Mouse (Mus musculus): ENCODE measurements at regions not wholly inside any gene's neighbourhood (a gene's known extent, or its start where the extent isn't known, plus 50 kb on each side); places are given as distances from the start of the nearest gene placed in this dataset.
A peak's percentile ranks its signal among the peaks of the same experiment; 100 is the strongest.
"Not testable (repeated sequence)": the region's sequence is repeated elsewhere in the genome, so short reads cannot be mapped to it uniquely, and the experiment has no call there.

GRCm38 (mm10) chr1:83832946-83833345 lies 424.9 kb upstream of the Sphkap start:
- no peak for DNase-seq (ENCODE audit: low spot score)

GRCm38 (mm10) chr1:83831900-83832535 lies 424.0 kb upstream of the Sphkap start:
- no peak for DNase-seq (ENCODE audit: low spot score)

GRCm38 (mm10) chr1:83830025-83830645 lies 422.1 kb upstream of the Sphkap start:
- DNase-seq (ENCODE audit: low spot score), result no peak

- not testable (repeated sequence) for DNase-seq (ENCODE audit: low spot score)
Measured at GRCm38 (mm10) chr1:83811162-83811561, 403.2 kb upstream of the Sphkap start.

GRCm38 (mm10) chr1:83808432-83808831 lies 400.4 kb upstream of the Sphkap start:
- DNase-seq (ENCODE audit: low spot score), result no peak

- DNase-seq (ENCODE audit: low spot score), result no peak
Measured at GRCm38 (mm10) chr1:83803345-83804041, 395.5 kb upstream of the Sphkap start.

GRCm38 (mm10) chr1:83801759-83802158 lies 393.8 kb upstream of the Sphkap start:
- DNase-seq (ENCODE audit: low spot score), result no peak

- peak; percentile 0 for DNase-seq (ENCODE audit: low spot score)
Measured at GRCm38 (mm10) chr1:83796961-83797891, 389.2 kb upstream of the Sphkap start.

GRCm38 (mm10) chr1:83777151-83777550 lies 369.2 kb upstream of the Sphkap start:
- DNase-seq (ENCODE audit: low spot score), result no peak

GRCm38 (mm10) chr1:83771160-83771559 lies 363.2 kb upstream of the Sphkap start:
- DNase-seq (ENCODE audit: low spot score), result no peak

GRCm38 (mm10) chr1:83761499-83761898 lies 353.5 kb upstream of the Sphkap start:
- DNase-seq (ENCODE audit: low spot score), result no peak

- DNase-seq (ENCODE audit: low spot score), result no peak
Measured at GRCm38 (mm10) chr1:83756866-83757265, 348.9 kb upstream of the Sphkap start.

GRCm38 (mm10) chr1:83755336-83755735 lies 347.3 kb upstream of the Sphkap start:
- no peak for DNase-seq (ENCODE audit: low spot score)

GRCm38 (mm10) chr1:83752976-83753375 lies 345.0 kb upstream of the Sphkap start:
- DNase-seq (ENCODE audit: low spot score), result no peak

- no peak for DNase-seq (ENCODE audit: low spot score)
Measured at GRCm38 (mm10) chr1:83748974-83749373, 341.0 kb upstream of the Sphkap start.

GRCm38 (mm10) chr1:83748061-83748460 lies 340.1 kb upstream of the Sphkap start:
- DNase-seq (ENCODE audit: low spot score), result no peak

GRCm38 (mm10) chr1:83747412-83747811 lies 339.4 kb upstream of the Sphkap start:
- DNase-seq (ENCODE audit: low spot score), result no peak

- peak; percentile 55 for DNase-seq (ENCODE audit: low spot score)
Measured at GRCm38 (mm10) chr1:83746036-83746435, 338.0 kb upstream of the Sphkap start.

- DNase-seq (ENCODE audit: low spot score), result peak; percentile 36
Measured at GRCm38 (mm10) chr1:83736428-83737117, 328.6 kb upstream of the Sphkap start.

GRCm38 (mm10) chr1:83731682-83732081 lies 323.7 kb upstream of the Sphkap start:
- DNase-seq (ENCODE audit: low spot score), result no peak

GRCm38 (mm10) chr1:83728810-83729209 lies 320.8 kb upstream of the Sphkap start:
- DNase-seq (ENCODE audit: low spot score), result no peak

- DNase-seq (ENCODE audit: low spot score), result no peak
Measured at GRCm38 (mm10) chr1:83727938-83728337, 319.9 kb upstream of the Sphkap start.

All from left cerebral cortex, adult 11 months (tissue).